Mouse (Mus musculus): ENCODE measurements around the gene Gria3. TPM values are rescaled to one million over a fixed set of nuclear protein-coding genes. Genes with fewer than 3 reads are reported as not detected.
A peak's percentile ranks its signal among the peaks of the same experiment; 100 is the strongest.

Gria3 gene
- polyA plus RNA-seq, 1 experiment from 2014 or later: 2.1 TPM

GRCm38 (mm10) chrX:41401590-41402240 lies 1.1 kb downstream of the Gria3 start:
- Histone ChIP-seq H3K9ac (ENCODE audit: low read length) (peak overlapping the region; percentile 35; the same call in 1 of the 2 replicates), H3K27me3 (ENCODE audit: control insufficient read depth, insufficient read depth, low read length) (no peaks in the 10 kb centered on the region), H3K4me3 (ENCODE audit: low read depth, low read length) (peak overlapping the region; percentile 44), H3K36me3 (ENCODE audit: control insufficient read depth, insufficient read depth, low read length) (no peaks in the 10 kb centered on the region), H3K4me2 (replicated peaks; ENCODE audit: low read depth) (peak overlapping the region; percentile 53), H3K4me1 (replicated peaks; ENCODE audit: control insufficient read depth, insufficient read depth) (no peaks in the 10 kb centered on the region), H3K9me3 (ENCODE audit: control insufficient read depth, low read length) (no peaks in the 10 kb centered on the region), H3K27ac (replicated peaks) (no peak overlapping the region; the same call in 1 of the 2 replicates)
- no peak for TF ChIP-seq EP300 (optimal IDR thresholded peaks at IDR 0.05)
- TF ChIP-seq CTCF (IDR thresholded peaks at IDR 0.05; ENCODE audit: low read depth): no peak
- WGBS: 13% methylated on average over 20 of the region's 20 CpGs
- ATAC-seq (ENCODE audit: low FRiP score, low TSS enrichment) (no peak), DNase-seq (ENCODE audit: low spot score) (peak; percentile 14)

DNA sequence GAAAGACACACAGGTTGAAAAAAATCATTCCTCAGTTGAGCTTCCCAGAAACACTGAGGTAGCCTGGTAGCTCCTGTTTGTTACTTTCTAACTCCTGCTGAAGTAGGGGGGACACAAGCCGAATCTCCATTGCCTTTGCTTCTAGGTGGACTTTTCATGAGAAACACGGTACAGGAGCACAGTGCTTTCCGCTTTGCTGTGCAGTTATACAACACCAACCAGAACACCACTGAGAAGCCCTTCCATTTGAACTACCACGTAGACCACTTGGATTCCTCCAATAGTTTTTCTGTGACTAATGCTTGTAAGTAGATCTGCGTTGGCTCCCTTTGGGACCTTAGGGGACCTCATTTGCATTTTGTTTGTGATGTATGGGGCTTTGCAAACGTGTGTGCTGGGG lies 2.0 kb downstream of the Gria3 start:
- WGBS: 29% methylated on average over 6 of the region's 6 CpGs
- Histone ChIP-seq H3K27me3 (ENCODE audit: control insufficient read depth, insufficient read depth, low read length) (no peaks in the 10 kb centered on the region), H3K4me3 (ENCODE audit: low read depth, low read length) (peak overlapping the region; percentile 44; the same call in 1 of the 2 replicates), H3K4me2 (replicated peaks; ENCODE audit: low read depth) (peak overlapping the region; percentile 53), H3K36me3 (ENCODE audit: control insufficient read depth, insufficient read depth, low read length) (no peaks in the 10 kb centered on the region), H3K4me1 (replicated peaks; ENCODE audit: control insufficient read depth, insufficient read depth) (no peaks in the 10 kb centered on the region), H3K27ac (replicated peaks) (no peak overlapping the region), H3K9me3 (ENCODE audit: control insufficient read depth, low read length) (no peaks in the 10 kb centered on the region), H3K9ac (ENCODE audit: low read length) (no peak overlapping the region)
- ATAC-seq (ENCODE audit: low FRiP score, low TSS enrichment) (no peak), DNase-seq (ENCODE audit: low spot score) (no peak)
- TF ChIP-seq EP300 (optimal IDR thresholded peaks at IDR 0.05): no peak
- TF ChIP-seq CTCF (IDR thresholded peaks at IDR 0.05; ENCODE audit: low read depth): no peak

DNA sequence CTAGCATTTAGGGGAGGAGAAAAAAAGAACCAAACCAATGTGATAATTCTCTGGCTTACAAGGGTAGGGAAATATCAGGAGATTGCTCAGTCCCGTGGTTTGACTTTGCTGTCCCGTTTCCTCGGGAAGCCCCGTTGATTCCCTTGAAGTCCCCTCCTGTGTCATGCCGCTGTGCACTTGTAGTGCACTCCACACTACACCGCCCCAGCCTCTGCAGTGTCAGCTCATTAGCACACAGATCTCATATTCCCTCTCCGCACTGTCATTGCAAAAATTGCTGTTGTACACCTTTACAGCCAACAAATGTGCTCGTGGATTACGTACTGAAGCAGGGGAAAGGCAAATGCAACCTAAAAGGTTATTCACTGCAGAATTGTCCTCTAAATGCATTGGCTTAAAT lies 5.6 kb downstream of the Gria3 start:
- WGBS: 77% methylated on average over 9 of the region's 9 CpGs
- Histone ChIP-seq H3K4me1 (replicated peaks; ENCODE audit: control insufficient read depth, insufficient read depth) (no peaks in the 10 kb centered on the region), H3K4me2 (replicated peaks; ENCODE audit: low read depth) (no peak overlapping the region), H3K36me3 (ENCODE audit: control insufficient read depth, insufficient read depth, low read length) (no peaks in the 10 kb centered on the region), H3K4me3 (ENCODE audit: low read depth, low read length) (no peak overlapping the region), H3K27me3 (ENCODE audit: control insufficient read depth, insufficient read depth, low read length) (no peaks in the 10 kb centered on the region), H3K9ac (ENCODE audit: low read length) (no peak overlapping the region), H3K27ac (replicated peaks) (no peak overlapping the region), H3K9me3 (ENCODE audit: control insufficient read depth, low read length) (no peaks in the 10 kb centered on the region)
- TF ChIP-seq CTCF (IDR thresholded peaks at IDR 0.05; ENCODE audit: low read depth) (no peak), EP300 (optimal IDR thresholded peaks at IDR 0.05) (no peak)
- DNase-seq (ENCODE audit: low spot score): no peak
- no peak for ATAC-seq (ENCODE audit: low FRiP score, low TSS enrichment)

DNA sequence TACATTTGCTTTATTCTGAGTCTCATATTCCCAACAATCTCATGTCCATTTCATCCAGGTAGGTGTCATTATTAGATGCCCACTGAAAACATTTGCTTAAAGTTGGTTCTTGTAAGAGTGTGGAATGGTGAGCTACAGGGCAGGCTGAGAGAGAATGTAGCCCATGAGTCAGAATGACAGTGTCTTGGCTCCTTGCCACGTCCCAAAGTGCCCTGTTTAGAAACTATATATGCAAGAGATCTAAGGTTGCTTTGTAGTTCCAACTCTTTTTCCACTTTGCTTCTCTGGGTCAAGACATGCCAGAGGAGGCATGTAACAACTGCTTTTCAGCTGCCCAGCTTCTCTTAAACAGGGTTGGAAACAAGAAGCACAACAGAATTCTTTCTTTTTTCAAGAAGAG lies 9.1 kb downstream of the Gria3 start:
- Histone ChIP-seq H3K27ac (replicated peaks) (no peak overlapping the region), H3K4me1 (replicated peaks; ENCODE audit: control insufficient read depth, insufficient read depth) (no peaks in the 10 kb centered on the region), H3K9ac (ENCODE audit: low read length) (no peak overlapping the region), H3K27me3 (ENCODE audit: control insufficient read depth, insufficient read depth, low read length) (no peaks in the 10 kb centered on the region), H3K36me3 (ENCODE audit: control insufficient read depth, insufficient read depth, low read length) (no peaks in the 10 kb centered on the region), H3K4me2 (replicated peaks; ENCODE audit: low read depth) (no peak overlapping the region), H3K9me3 (ENCODE audit: control insufficient read depth, low read length) (no peaks in the 10 kb centered on the region), H3K4me3 (ENCODE audit: low read depth, low read length) (no peak overlapping the region)
- 17% methylated on average over 1 of the region's 1 CpGs for WGBS
- no peak for ATAC-seq (ENCODE audit: low FRiP score, low TSS enrichment)
- DNase-seq (ENCODE audit: low spot score): peak; percentile 31
- TF ChIP-seq EP300 (optimal IDR thresholded peaks at IDR 0.05) (no peak), CTCF (IDR thresholded peaks at IDR 0.05; ENCODE audit: low read depth) (no peak)

DNA sequence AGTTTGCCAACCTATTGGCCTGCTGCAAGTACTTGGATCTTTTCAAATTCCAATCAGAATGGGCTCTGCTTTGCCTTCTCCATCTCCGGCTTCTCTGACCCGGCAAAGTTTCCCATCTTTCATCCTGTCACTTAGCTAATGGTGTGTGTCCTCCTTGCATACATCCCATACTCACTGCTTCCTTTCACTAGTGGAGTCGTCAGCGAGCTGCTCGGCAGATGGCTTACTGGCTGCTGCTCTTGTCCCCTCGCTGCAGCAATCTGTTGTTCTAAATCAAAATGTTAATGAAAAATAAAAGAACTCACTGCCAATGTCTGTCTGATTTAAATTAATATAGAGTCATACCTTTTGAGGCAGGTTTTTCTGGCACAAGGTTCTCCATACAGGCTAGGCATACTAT lies 25.0 kb downstream of the Gria3 start:
- TF ChIP-seq CTCF (IDR thresholded peaks at IDR 0.05; ENCODE audit: low read depth) (no peak), EP300 (optimal IDR thresholded peaks at IDR 0.05) (no peak)
- H3K36me3 ChIP-seq (ENCODE audit: control insufficient read depth, insufficient read depth, low read length): no peaks in the 10 kb centered on the region
- H3K4me3 ChIP-seq (ENCODE audit: low read depth, low read length): no peak overlapping the region
- no peaks in the 10 kb centered on the region for H3K27me3 ChIP-seq (ENCODE audit: control insufficient read depth, insufficient read depth, low read length)
- 61% methylated on average over 6 of the region's 6 CpGs for WGBS
- no peaks in the 10 kb centered on the region for H3K9me3 ChIP-seq (ENCODE audit: control insufficient read depth, low read length)
- ATAC-seq (ENCODE audit: low FRiP score, low TSS enrichment): no peak
- no peak overlapping the region for H3K9ac ChIP-seq (ENCODE audit: low read length)
- no peak overlapping the region for H3K4me2 ChIP-seq (replicated peaks; ENCODE audit: low read depth)
- no peaks in the 10 kb centered on the region for H3K4me1 ChIP-seq (replicated peaks; ENCODE audit: control insufficient read depth, insufficient read depth)
- DNase-seq (ENCODE audit: low spot score): no peak
- H3K27ac ChIP-seq (replicated peaks): no peak overlapping the region

- ATAC-seq (ENCODE audit: low FRiP score, low TSS enrichment) (no peak), DNase-seq (ENCODE audit: low spot score) (no peak)
- WGBS: 32% methylated on average over 5 of the region's 5 CpGs
- Histone ChIP-seq H3K4me2 (replicated peaks; ENCODE audit: low read depth) (no peak overlapping the region), H3K9ac (ENCODE audit: low read length) (no peak overlapping the region), H3K36me3 (ENCODE audit: control insufficient read depth, insufficient read depth, low read length) (no peaks in the 10 kb centered on the region), H3K27ac (replicated peaks) (no peak overlapping the region), H3K4me1 (replicated peaks; ENCODE audit: control insufficient read depth, insufficient read depth) (no peaks in the 10 kb centered on the region), H3K4me3 (ENCODE audit: low read depth, low read length) (no peak overlapping the region), H3K9me3 (ENCODE audit: control insufficient read depth, low read length) (no peaks in the 10 kb centered on the region), H3K27me3 (ENCODE audit: control insufficient read depth, insufficient read depth, low read length) (no peaks in the 10 kb centered on the region)
- no peak for TF ChIP-seq EP300 (optimal IDR thresholded peaks at IDR 0.05)
- no peak for TF ChIP-seq CTCF (IDR thresholded peaks at IDR 0.05; ENCODE audit: low read depth)
These were observed 27.4 kb downstream of the Gria3 start for GRCm38 (mm10) chrX:41428011-41428410.
